Mouse (Mus musculus): ENCODE results near the gene Rbm33.

DNA sequence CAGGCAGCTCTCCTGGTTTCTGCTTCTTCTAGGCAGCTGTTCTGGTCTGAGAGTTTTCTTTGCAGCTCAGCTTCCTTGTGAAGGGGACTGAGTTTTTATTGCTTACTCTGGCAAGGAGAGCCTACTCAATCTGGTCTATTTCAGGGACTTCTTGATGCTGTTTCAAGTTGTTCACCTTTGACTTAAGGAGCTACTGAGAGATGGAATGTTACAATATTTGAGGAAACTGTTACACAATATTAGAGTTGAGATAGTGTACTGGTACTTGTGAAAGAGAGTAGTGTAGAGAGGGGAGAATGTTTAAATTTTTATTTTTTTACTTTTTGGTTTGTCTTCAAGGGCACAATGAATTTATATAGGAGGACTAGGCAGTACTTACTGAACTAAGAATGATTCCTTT is 53.9 kb downstream of the Rbm33 start:
- no peak for TF ChIP-seq CTCF (IDR thresholded peaks at IDR 0.05; ENCODE audit: extremely low read depth, insufficient read depth, insufficient read length, insufficient replicate concordance)
- no peak for TF ChIP-seq POLR2A (IDR thresholded peaks at IDR 0.05; ENCODE audit: low read depth, low read length)

Data from spleen, adult 2 months (tissue).